Mouse (Mus musculus): ENCODE data around the gene Rapgef4. TPM values are rescaled to one million over a fixed set of nuclear protein-coding genes. Genes with fewer than 3 reads are reported as not detected.

The Rapgef4 gene
- polyA plus RNA-seq, 1 experiment from 2014 or later, result 5.6 TPM

DNA sequence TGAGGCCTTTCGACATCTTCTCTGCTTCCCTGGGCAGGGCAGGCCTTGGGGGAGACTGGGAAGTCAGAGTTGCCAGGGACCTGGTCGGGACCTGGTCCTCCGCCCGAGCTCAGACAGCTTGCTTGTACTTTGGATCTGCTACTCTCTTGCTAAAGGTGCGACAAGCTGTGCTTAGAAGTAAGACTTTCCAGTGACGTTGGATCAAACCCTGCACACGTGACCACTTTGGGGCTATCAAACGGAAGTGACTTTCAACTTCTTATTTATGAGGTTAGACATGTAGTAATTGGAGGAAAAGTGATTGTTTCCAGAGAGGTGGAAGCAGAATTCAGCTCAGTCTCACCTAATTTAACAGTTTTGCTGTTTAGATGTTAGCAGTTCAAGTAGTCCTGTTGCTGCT lies 311.5 kb downstream of the Rapgef4 start:
- Histone ChIP-seq H3K27me3 (no peaks in the 10 kb centered on the region), H3K36me3 (no peaks in the 10 kb centered on the region), H3K4me1 (no peaks in the 10 kb centered on the region), H3K9me3 (replicated peaks) (no peaks in the 10 kb centered on the region), H3K4me3 (no peak overlapping the region), H3K27ac (no peak overlapping the region), H3K4me2 (replicated peaks) (no peak overlapping the region), H3K9ac (no peak overlapping the region)
- 89% methylated on average over 8 of the region's 8 CpGs for WGBS
- ATAC-seq (ENCODE audit: low FRiP score), result no peak

DNA sequence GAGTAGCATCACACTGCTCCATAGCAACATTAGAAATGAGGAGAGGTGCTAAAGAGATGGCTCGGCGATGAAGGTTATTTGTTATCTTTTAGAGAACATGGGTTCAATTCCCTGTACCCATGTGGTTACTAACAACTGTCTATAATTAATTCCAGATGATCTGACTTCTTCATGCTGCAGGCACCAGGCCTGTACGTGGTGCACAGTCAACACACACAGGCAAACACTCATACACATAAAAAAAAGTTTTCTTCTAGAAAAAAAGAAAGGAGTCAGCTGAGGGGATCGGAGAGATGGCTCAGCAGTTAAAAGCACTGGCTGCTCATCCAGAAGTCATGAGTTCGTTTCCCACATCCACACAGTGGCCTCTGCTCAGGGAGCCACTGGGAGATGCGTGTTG lies 314.0 kb downstream of the Rapgef4 start:
- H3K27ac ChIP-seq, result no peak overlapping the region
- no peaks in the 10 kb centered on the region for H3K4me1 ChIP-seq
- ATAC-seq (ENCODE audit: low FRiP score), result no peak
- 0 out of 2 replicates have a peak, but pooled peaks cover 3% of the 10 kb centered on the region for H3K36me3 ChIP-seq
- no peaks in the 10 kb centered on the region for H3K27me3 ChIP-seq
- no peak overlapping the region for H3K9ac ChIP-seq
- WGBS, result 72% methylated on average over 6 of the region's 6 CpGs
- H3K4me3 ChIP-seq, result no peak overlapping the region
- no peak overlapping the region for H3K4me2 ChIP-seq (replicated peaks)
- H3K9me3 ChIP-seq (replicated peaks), result no peaks in the 10 kb centered on the region

DNA sequence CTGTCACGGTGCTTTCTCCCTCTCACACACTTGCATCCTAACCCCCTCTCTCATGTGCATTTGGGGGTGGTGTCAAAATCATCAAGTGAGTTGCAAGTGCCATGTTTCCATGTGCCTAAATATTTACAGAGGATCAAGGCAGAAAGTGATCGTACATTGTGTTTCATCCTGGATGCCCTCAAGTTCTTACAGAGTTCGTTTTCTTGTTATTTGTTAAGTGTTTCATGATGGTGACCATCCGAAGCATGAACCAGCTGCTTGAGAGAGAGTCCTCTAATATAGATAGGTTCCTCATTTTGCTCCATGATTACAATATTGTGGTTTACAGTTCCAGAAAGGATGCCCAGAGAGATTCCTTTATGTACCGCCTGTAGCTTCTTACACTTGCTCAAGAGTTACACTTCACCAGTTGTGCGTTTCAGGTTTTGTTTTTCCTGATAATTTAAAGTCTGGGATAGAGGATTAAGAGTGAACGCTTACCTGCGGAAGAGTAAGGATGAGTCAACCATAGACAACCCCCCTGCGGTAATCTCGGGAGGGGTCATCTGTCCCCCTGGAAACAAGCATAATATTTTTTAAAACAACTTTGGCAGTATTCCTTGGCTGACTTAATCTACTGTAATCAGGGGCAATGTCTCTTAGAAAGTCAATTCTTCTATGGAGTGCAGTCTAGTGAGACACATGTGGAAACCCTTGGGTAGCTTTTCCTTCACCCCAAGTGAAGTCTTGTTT lies 316.1 kb downstream of the Rapgef4 start:
- H3K36me3 ChIP-seq, result 0 out of 2 replicates have a peak, but pooled peaks cover 3% of the 10 kb centered on the region
- no peaks in the 10 kb centered on the region for H3K4me1 ChIP-seq
- no peak overlapping the region for H3K9ac ChIP-seq
- 87% methylated on average over 10 of the region's 10 CpGs for WGBS
- no peaks in the 10 kb centered on the region for H3K9me3 ChIP-seq (replicated peaks)
- no peaks in the 10 kb centered on the region for H3K27me3 ChIP-seq
- H3K27ac ChIP-seq, result no peak overlapping the region
- no peak overlapping the region for H3K4me3 ChIP-seq
- no peak for ATAC-seq (ENCODE audit: low FRiP score)
- H3K4me2 ChIP-seq (replicated peaks), result no peak overlapping the region

DNA sequence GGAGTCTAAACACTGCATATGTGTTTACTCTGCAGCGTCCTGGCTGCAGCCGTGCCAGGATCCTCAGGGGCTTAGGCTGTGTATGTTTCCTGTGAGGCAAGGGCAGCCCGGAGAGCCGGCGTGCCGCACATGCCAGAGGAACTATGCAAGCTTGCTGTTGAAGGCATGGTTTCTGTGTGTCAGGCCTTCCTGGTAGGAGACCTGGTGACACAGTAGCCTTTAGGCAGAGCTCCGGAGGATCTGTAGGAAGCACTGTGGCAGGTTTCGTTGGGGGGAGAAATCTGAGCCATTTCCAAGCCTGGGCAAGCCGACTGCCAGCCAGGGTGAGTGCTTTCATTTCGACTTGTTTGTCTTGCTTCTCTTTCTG lies 316.7 kb downstream of the Rapgef4 start:
- ATAC-seq (ENCODE audit: low FRiP score), result no peak
- 61% methylated on average over 10 of the region's 10 CpGs for WGBS
- no peak overlapping the region for H3K9ac ChIP-seq
- H3K4me2 ChIP-seq (replicated peaks), result peak overlapping the region; percentile 21; the same call in 1 of the 2 replicates
- H3K27ac ChIP-seq, result no peak overlapping the region
- no peaks in the 10 kb centered on the region for H3K4me1 ChIP-seq
- H3K36me3 ChIP-seq, result 0 out of 2 replicates have a peak, but pooled peaks cover 3% of the 10 kb centered on the region
- H3K9me3 ChIP-seq (replicated peaks), result no peaks in the 10 kb centered on the region
- H3K4me3 ChIP-seq, result no peak overlapping the region
- no peaks in the 10 kb centered on the region for H3K27me3 ChIP-seq

DNA sequence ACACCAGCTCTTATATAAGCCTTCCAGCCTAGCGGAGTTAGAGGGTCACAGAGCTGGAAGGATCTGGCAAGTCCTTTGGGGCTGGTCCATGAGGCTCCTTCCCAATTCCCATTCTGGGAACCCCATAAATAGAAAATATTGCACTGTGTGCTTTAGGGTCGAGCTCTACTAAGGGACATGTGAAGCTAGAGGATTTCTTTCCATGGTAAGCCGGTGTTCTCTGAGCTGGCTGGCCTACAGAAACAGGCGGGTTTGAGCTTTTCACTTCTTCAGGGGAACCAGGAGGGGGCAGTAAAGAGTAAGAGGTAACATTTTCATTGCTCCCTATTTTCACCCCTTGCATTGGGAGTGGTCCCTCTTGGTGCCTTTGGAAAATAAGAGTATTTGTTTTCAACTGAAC lies 317.4 kb downstream of the Rapgef4 start:
- WGBS, result 61% methylated on average over 4 of the region's 4 CpGs

DNA sequence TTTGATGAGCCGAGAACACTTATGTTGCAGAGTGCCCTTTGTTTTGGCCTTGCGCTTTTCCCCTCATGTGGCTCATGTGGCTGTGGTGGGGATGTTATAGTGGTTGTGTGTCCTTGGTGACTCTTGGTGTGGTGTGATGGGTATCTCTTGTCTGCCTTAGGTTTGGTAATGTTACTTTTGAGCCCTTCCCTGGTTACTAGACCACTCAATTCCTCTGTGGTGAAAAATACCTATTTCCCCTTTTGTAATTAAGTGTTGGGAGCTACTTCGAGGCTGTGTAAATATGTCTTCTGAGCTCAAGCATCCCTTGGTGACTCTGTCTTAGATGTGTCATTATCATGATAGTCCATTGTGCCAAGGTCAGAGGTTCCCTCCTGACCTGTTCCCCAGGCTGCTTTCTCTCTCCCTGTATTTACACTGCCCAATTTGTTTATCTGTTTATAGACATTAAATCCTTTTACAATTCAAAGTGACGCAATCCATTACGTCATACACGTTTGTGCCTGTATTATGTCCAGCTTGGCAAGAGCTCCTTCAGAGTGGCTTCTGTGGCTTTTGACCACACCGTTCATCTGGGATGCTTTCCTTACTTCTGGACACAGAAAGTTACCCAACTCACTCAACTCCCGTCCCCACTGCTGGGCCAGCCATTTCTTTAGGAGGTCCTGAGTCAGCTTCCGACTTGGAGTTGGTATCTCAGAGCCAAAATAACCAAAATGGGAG lies 320.3 kb downstream of the Rapgef4 start:
- ATAC-seq (ENCODE audit: low FRiP score), result no peak
- 0 out of 2 replicates have a peak, but pooled peaks cover 3% of the 10 kb centered on the region for H3K36me3 ChIP-seq
- no peak overlapping the region for H3K9ac ChIP-seq
- WGBS, result 90% methylated on average over 9 of the region's 9 CpGs
- no peaks in the 10 kb centered on the region for H3K27me3 ChIP-seq
- H3K9me3 ChIP-seq (replicated peaks), result no peaks in the 10 kb centered on the region
- H3K4me2 ChIP-seq (replicated peaks), result no peak overlapping the region
- no peak overlapping the region for H3K4me3 ChIP-seq
- H3K27ac ChIP-seq, result no peak overlapping the region
- no peaks in the 10 kb centered on the region for H3K4me1 ChIP-seq

More for the DNA sequence above, 317.4 kb downstream of the Rapgef4 start:
- no peak overlapping the region for H3K27ac ChIP-seq
- H3K4me1 ChIP-seq, result no peaks in the 10 kb centered on the region
- H3K4me2 ChIP-seq (replicated peaks), result no peak overlapping the region
- H3K9me3 ChIP-seq (replicated peaks), result no peaks in the 10 kb centered on the region
- no peak overlapping the region for H3K9ac ChIP-seq
- no peak overlapping the region for H3K4me3 ChIP-seq
- 0 out of 2 replicates have a peak, but pooled peaks cover 3% of the 10 kb centered on the region for H3K36me3 ChIP-seq
- no peaks in the 10 kb centered on the region for H3K27me3 ChIP-seq
- no peak for ATAC-seq (ENCODE audit: low FRiP score)

DNA sequence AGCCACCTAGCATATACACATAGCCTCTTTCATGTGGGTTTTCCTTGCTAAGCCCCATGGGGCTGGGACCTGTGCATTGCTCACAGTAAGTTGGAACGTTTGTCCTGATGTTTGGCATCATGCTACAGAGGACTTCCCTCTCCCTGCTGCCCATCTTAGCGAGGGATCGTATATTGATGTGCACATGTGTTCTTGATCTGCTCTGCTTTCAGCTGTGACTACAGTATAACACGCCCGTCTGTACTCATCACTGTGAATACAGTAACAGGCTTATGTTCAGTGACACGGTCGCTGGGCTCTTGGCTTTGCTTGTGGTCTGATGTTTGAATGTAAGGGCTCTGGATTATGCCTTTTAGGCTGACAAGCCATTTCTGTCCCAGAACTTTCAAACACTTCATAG lies 324.7 kb downstream of the Rapgef4 start:
- H3K9me3 ChIP-seq (replicated peaks), result no peaks in the 10 kb centered on the region
- no peak for ATAC-seq (ENCODE audit: low FRiP score)
- H3K9ac ChIP-seq, result no peak overlapping the region
- no peak overlapping the region for H3K4me2 ChIP-seq (replicated peaks)
- no peaks in the 10 kb centered on the region for H3K4me1 ChIP-seq
- no peak overlapping the region for H3K4me3 ChIP-seq
- WGBS, result 88% methylated on average over 7 of the region's 7 CpGs
- no peak overlapping the region for H3K27ac ChIP-seq
- no peaks in the 10 kb centered on the region for H3K36me3 ChIP-seq
- H3K27me3 ChIP-seq, result no peaks in the 10 kb centered on the region

Other genes starting within 250 kb of the Rapgef4 start
- 31.5 and 34.6 TPM in 2 replicates for gene Itga6, start 235.6 kb upstream of the Rapgef4 start, polyA plus RNA-seq (2016; fragmentation: Nextera tagmentation; extraction: Ambion mirVana)
- gene Pdk1, start 108.0 kb upstream of the Rapgef4 start, polyA plus RNA-seq (2016; fragmentation: Nextera tagmentation; extraction: Ambion mirVana), result 28.9 and 33.4 TPM in 2 replicates

Data from hindbrain, embryonic 12.5 days (tissue).